Mouse (Mus musculus) MEL (cell line): Measurements from ENCODE around the gene Dnase1l2. TPM values are rescaled to one million over a fixed set of nuclear protein-coding genes. Genes with fewer than 3 reads are reported as not detected.
A peak's percentile ranks its signal among the peaks of the same experiment; 100 is the strongest.

Source experiments
- DNase-seq: peaks from one replicate; pipeline ENCODE4 v3.0.0; 2011; ENCODE audit warnings: low read depth, low spot score
- H3K27ac ChIP-seq: 2 replicates; pipeline ENCODE4 v1.5.1; 2012; ENCODE audit warnings: low read depth, mild to moderate bottlenecking, control low read depth, low read length, moderate library complexity; ENCODE audit not compliant: control insufficient read depth
- H3K27me3 ChIP-seq, 2 experiments: fragments of 150-350 bp in 1 of 2; sonication (generic) in 1 of 2; 2 replicates each; pipeline ENCODE4 v1.6.1; 2012; ENCODE audit warnings: low read length in 2 of 2, mild to moderate bottlenecking in 2 of 2, improper control_type of control experiment in 1 of 2, moderate library complexity in 1 of 2; ENCODE audit not compliant: insufficient read depth in 2 of 2, control insufficient read depth in 1 of 2
- H3K36me3 ChIP-seq, 2 experiments: 2 replicates each; pipeline ENCODE4 v1.6.1; 2012 to 2014; ENCODE audit warnings: low read length in 2 of 2, improper control_type of control experiment in 1 of 2, inconsistent platforms in 1 of 2, mild to moderate bottlenecking in 1 of 2; ENCODE audit not compliant: insufficient read depth in 2 of 2, control insufficient read depth in 1 of 2
- H3K4me1 ChIP-seq, 2 experiments: fragments of 150-350 bp in 1 of 2; sonication (generic) in 1 of 2; 2 replicates each; pipeline ENCODE4 v1.6.1; 2012; ENCODE audit warnings: low read length in 2 of 2, improper control_type of control experiment in 1 of 2, mild to moderate bottlenecking in 1 of 2; ENCODE audit not compliant: insufficient read depth in 2 of 2, control insufficient read depth in 1 of 2
- H3K4me3 ChIP-seq, 2 experiments: fragments of 150-350 bp in 1 of 2; sonication (generic) in 1 of 2; 2 replicates each; pipeline ENCODE4 v1.5.1; 2012; ENCODE audit warnings: low read depth in 2 of 2, low read length in 2 of 2, mild to moderate bottlenecking in 2 of 2, moderate library complexity in 2 of 2, control low read depth in 1 of 2, improper control_type of control experiment in 1 of 2; ENCODE audit not compliant: control insufficient read depth in 1 of 2, insufficient read depth in 1 of 2
- H3K79me2 ChIP-seq: 2 replicates; pipeline ENCODE4 v1.6.1; 2012; ENCODE audit warnings: mild to moderate bottlenecking, low read length, moderate library complexity; ENCODE audit not compliant: control insufficient read depth, poor library complexity, insufficient read depth
- H3K9ac ChIP-seq: 2 replicates; pipeline ENCODE4 v1.6.1; 2012; ENCODE audit warnings: low read depth, mild to moderate bottlenecking, control low read depth, low read length, moderate library complexity; ENCODE audit not compliant: control insufficient read depth, poor library complexity, severe bottlenecking
- H3K9me3 ChIP-seq: fragments of 150-350 bp; sonication (generic); replicated peaks from 2 replicates; pipeline ENCODE4 v1.6.1; 2012; ENCODE audit warnings: mild to moderate bottlenecking, low read length, improper control_type of control experiment, moderate library complexity; ENCODE audit not compliant: insufficient read depth
- BHLHE40 ChIP-seq: IDR thresholded peaks from 2 replicates; pipeline ENCODE4 v1.6.1; 2012; ENCODE audit warnings: low read depth, mild to moderate bottlenecking, inconsistent platforms, low read length, improper control_type of control experiment, borderline replicate concordance
- CHD2 ChIP-seq: IDR thresholded peaks from 2 replicates; pipeline ENCODE4 v1.6.1; 2011; ENCODE audit warnings: low read length, improper control_type of control experiment
- CTCF ChIP-seq, 3 experiments: IDR thresholded peaks in 2 of 3; conservative IDR thresholded peaks in 1 of 3; 2 replicates each; pipeline ENCODE4 v1.5.1; 2011 to 2012; ENCODE audit warnings: low read length in 3 of 3, low read depth in 2 of 3, mild to moderate bottlenecking in 2 of 3, improper control_type of control experiment in 1 of 3, inconsistent platforms in 1 of 3, mixed read lengths in 1 of 3, moderate library complexity in 1 of 3; ENCODE audit not compliant: control insufficient read depth in 1 of 3, insufficient read depth in 1 of 3, poor library complexity in 1 of 3, severe bottlenecking in 1 of 3
- ETS1 ChIP-seq: IDR thresholded peaks from 2 replicates; pipeline ENCODE4 v1.6.1; 2012; ENCODE audit warnings: low read depth, mild to moderate bottlenecking, inconsistent platforms, low read length, improper control_type of control experiment, moderate library complexity
- GABPA ChIP-seq: IDR thresholded peaks from 2 replicates; pipeline ENCODE4 v1.6.1; 2012; ENCODE audit warnings: low read depth, mild to moderate bottlenecking, inconsistent platforms, low read length, improper control_type of control experiment, moderate library complexity
- HCFC1 ChIP-seq: IDR thresholded peaks from 2 replicates; pipeline ENCODE4 v1.6.1; 2012; ENCODE audit warnings: low read depth, mild to moderate bottlenecking, inconsistent platforms, low read length, improper control_type of control experiment, moderate library complexity
- MAFK ChIP-seq: IDR thresholded peaks from 2 replicates; pipeline ENCODE4 v1.6.1; 2011; ENCODE audit warnings: low read depth, mild to moderate bottlenecking, low read length, improper control_type of control experiment, borderline replicate concordance
- NRF1 ChIP-seq: IDR thresholded peaks from 2 replicates; pipeline ENCODE4 v1.6.1; 2014; ENCODE audit warnings: low read depth, mild to moderate bottlenecking, inconsistent platforms, low read length, improper control_type of control experiment, moderate library complexity; ENCODE audit not compliant: poor library complexity, insufficient read depth, severe bottlenecking
- POLR2A ChIP-seq, 2 experiments: IDR thresholded peaks; 2 replicates each; pipeline ENCODE4 v1.6.1; 2011 to 2012; ENCODE audit warnings: low read length in 2 of 2, mild to moderate bottlenecking in 2 of 2, control low read depth in 1 of 2, improper control_type of control experiment in 1 of 2, low read depth in 1 of 2, moderate library complexity in 1 of 2; ENCODE audit not compliant: control insufficient read depth in 1 of 2, insufficient read depth in 1 of 2, poor library complexity in 1 of 2
- POLR2AphosphoS2 ChIP-seq: IDR thresholded peaks from 2 replicates; pipeline ENCODE4 v1.6.1; 2011; ENCODE audit warnings: low read length, improper control_type of control experiment
- RAD21 ChIP-seq: IDR thresholded peaks from 2 replicates; pipeline ENCODE4 v1.6.1; 2011; ENCODE audit warnings: mild to moderate bottlenecking, low read depth, low read length, improper control_type of control experiment
- RCOR1 ChIP-seq: IDR thresholded peaks from 2 replicates; pipeline ENCODE4 v1.6.1; 2012; ENCODE audit warnings: low read depth, mild to moderate bottlenecking, inconsistent platforms, low read length, improper control_type of control experiment
- SIN3A ChIP-seq: IDR thresholded peaks from 2 replicates; pipeline ENCODE4 v1.6.1; 2012; ENCODE audit warnings: low read length, improper control_type of control experiment, inconsistent platforms
- SMC3 ChIP-seq: IDR thresholded peaks from 2 replicates; pipeline ENCODE4 v1.6.1; 2011; ENCODE audit warnings: low read depth, low read length, improper control_type of control experiment
- UBTF ChIP-seq: IDR thresholded peaks from 2 replicates; pipeline ENCODE4 v1.6.1; 2012; ENCODE audit warnings: low read depth, mild to moderate bottlenecking, inconsistent platforms, low read length, improper control_type of control experiment, moderate library complexity, borderline replicate concordance; ENCODE audit not compliant: insufficient read depth
- USF1 ChIP-seq: IDR thresholded peaks from 2 replicates; pipeline ENCODE4 v1.6.1; 2014; ENCODE audit warnings: low read depth, mild to moderate bottlenecking, inconsistent platforms, low read length, improper control_type of control experiment, moderate library complexity
- USF2 ChIP-seq, 2 experiments: IDR thresholded peaks; 2 replicates each; pipeline ENCODE4 v1.6.1; 2011 to 2012; ENCODE audit warnings: improper control_type of control experiment in 2 of 2, low read length in 2 of 2, borderline replicate concordance in 1 of 2, inconsistent platforms in 1 of 2, low read depth in 1 of 2, mild to moderate bottlenecking in 1 of 2; ENCODE audit not compliant: insufficient read depth in 1 of 2
- ZC3H11A ChIP-seq: IDR thresholded peaks from 2 replicates; pipeline ENCODE4 v1.6.1; 2012; ENCODE audit warnings: low read depth, mild to moderate bottlenecking, inconsistent platforms, low read length, improper control_type of control experiment
- ZNF384 ChIP-seq: IDR thresholded peaks from 2 replicates; pipeline ENCODE4 v1.6.1; 2012; ENCODE audit warnings: low read depth, mild to moderate bottlenecking, inconsistent platforms, low read length, improper control_type of control experiment
- polyA plus RNA-seq, 2 experiments: library from polyadenylated mRNA; stranded (reverse) in 1 of 2; unstranded in 1 of 2; fragments of >175 nt in 1 of 2; fragments of >200 nt in 1 of 2; gene quantifications; 2 replicates each; pipeline versions ENCODE4 v1.2.1 to v1.2.4; 2012; ENCODE audit warnings: low replicate concordance in 2 of 2, low read depth in 1 of 2; ENCODE audit not compliant: insufficient read length in 2 of 2, insufficient read depth in 1 of 2, missing spikeins in 1 of 2
- total RNA-seq: library from RNA; depleted of rRNA; stranded (reverse); fragments of 300-350 nt; gene quantifications from 2 replicates; pipeline ENCODE4 v1.2.3, GENCODE M21; 2012

The Dnase1l2 gene
- total and polyA plus RNA-seq, 3 experiments: 0.62 to 1.8 TPM; not detected in 1

GRCm38 (mm10) chr17:24477053-24477984, 34.4 kb upstream of the Dnase1l2 start:
- Histone ChIP-seq H3K27ac (no peak overlapping the region), H3K27me3 (no peaks in the 10 kb centered on the region), H3K9me3 (no peaks in the 10 kb centered on the region), H3K9ac (no peak overlapping the region; the same call in none of the 2 replicates)
- no peak for DNase-seq
- TF ChIP-seq USF1: no peak
- peak; percentile 53; the same call in 1 of the 2 replicates for TF ChIP-seq MAFK
- TF ChIP-seq BHLHE40: no peak
- TF ChIP-seq, all 39 proteins: peak for 1
- Histone ChIP-seq H3K4me3 (0 out of 4 replicates have a peak overlapping the region, but pooled peaks of 1 of the 2 experiments have one; percentile 77), H3K79me2 (peaks cover 11% of the 10 kb centered on the region), H3K4me1 (peaks cover 0 to 18% of the 10 kb centered on the region in 2 experiments; a peak in 3 of 4 replicates), H3K36me3 (peaks cover 0 to 11% of the 10 kb centered on the region in 2 experiments; a peak in 2 of 4 replicates)

DNA sequence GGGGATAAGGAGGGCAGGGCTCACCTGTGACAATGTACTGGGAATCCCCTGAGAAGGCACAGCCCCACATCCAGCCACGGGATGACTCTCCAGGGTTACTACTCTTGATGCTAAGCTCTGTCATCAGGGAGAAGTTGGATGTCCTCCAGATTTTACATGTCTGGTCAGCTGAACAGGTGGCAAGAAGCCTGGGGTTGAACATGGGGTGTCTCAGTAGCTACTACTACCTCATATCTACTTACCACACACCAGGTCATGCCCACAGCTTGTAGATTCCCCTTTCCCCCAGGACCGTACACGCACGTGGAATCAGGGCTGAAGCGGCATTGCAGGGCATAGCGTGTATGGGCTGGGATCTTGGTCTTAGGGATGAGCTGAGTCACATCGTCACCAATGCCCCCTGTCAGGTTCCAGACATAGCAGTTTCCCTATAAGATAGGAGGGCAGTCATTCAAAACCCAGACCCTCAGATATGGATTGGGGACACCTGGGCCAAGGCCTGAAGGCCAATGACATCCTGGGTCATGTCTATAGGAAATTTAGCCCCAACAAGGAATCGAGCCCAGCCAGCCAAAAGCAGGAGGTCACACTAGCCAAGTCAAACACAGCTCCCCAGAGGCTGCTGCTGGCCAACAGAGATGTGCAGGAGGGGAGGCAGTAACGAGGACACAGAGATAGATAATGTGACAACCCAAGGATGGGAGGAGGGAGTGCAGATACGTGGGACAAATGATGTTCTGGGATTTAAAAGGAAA, 33.3 kb upstream of the Dnase1l2 start:
- TF ChIP-seq UBTF: no peak
- TF ChIP-seq SIN3A: no peak
- TF ChIP-seq MAFK: no peak
- TF ChIP-seq ZNF384: no peak
- no peak for TF ChIP-seq USF2 (IDR thresholded peaks at IDR 0.05; ENCODE audit: borderline replicate concordance in 1 of 2, insufficient read depth in 1 of 2, low read depth in 1 of 2, low read length in 2 of 2)
- no peak for TF ChIP-seq GABPA
- no peak for TF ChIP-seq HCFC1
- TF ChIP-seq NRF1: no peak
- no peak for TF ChIP-seq POLR2A (IDR thresholded peaks at IDR 0.05; ENCODE audit: control insufficient read depth in 1 of 2, insufficient read depth in 1 of 2, low read depth in 1 of 2, low read length in 2 of 2, poor library complexity in 1 of 2)
- no peak for TF ChIP-seq CHD2
- TF ChIP-seq RAD21: no peak
- TF ChIP-seq POLR2AphosphoS2: no peak
- no peak for TF ChIP-seq ETS1
- TF ChIP-seq SMC3: no peak
- TF ChIP-seq ZC3H11A: no peak
- TF ChIP-seq CTCF (IDR thresholded peaks at IDR 0.05 in 2 of 3, conservative IDR thresholded peaks at IDR 0.05 in 1 of 3; ENCODE audit: control insufficient read depth in 1 of 3, insufficient read depth in 1 of 3, low read depth in 2 of 3, low read length in 3 of 3, poor library complexity in 1 of 3, severe bottlenecking in 1 of 3): no peak
- no peak for TF ChIP-seq RCOR1
- Histone ChIP-seq H3K4me3 (no peak overlapping the region), H3K9ac (no peak overlapping the region), H3K36me3 (peaks cover 0 to 16% of the 10 kb centered on the region in 2 experiments; a peak in 2 of 4 replicates), H3K79me2 (peaks cover 23% of the 10 kb centered on the region), H3K27ac (no peak overlapping the region), H3K4me1 (peaks cover 0 to 25% of the 10 kb centered on the region in 2 experiments), H3K9me3 (no peaks in the 10 kb centered on the region), H3K27me3 (no peaks in the 10 kb centered on the region)
- DNase-seq: no peak
